Mouse (Mus musculus) MEL (cell line): ENCODE measurements around the gene Adgrv1.

Experiments
- CTCF ChIP-seq, 3 experiments: IDR thresholded peaks in 2 of 3; conservative IDR thresholded peaks in 1 of 3; 2 replicates each; pipeline ENCODE4 v1.5.1; 2011 to 2012; ENCODE audit warnings: low read length in 3 of 3, low read depth in 2 of 3, mild to moderate bottlenecking in 2 of 3, improper control_type of control experiment in 1 of 3, inconsistent platforms in 1 of 3, mixed read lengths in 1 of 3, moderate library complexity in 1 of 3; ENCODE audit not compliant: control insufficient read depth in 1 of 3, insufficient read depth in 1 of 3, poor library complexity in 1 of 3, severe bottlenecking in 1 of 3
- EP300 ChIP-seq, 2 experiments: IDR thresholded peaks; 2 replicates each; pipeline ENCODE4 v1.6.1; 2011; ENCODE audit warnings: improper control_type of control experiment in 2 of 2, low read length in 2 of 2, low read depth in 1 of 2, mild to moderate bottlenecking in 1 of 2
- MAX ChIP-seq: IDR thresholded peaks from 2 replicates; pipeline ENCODE4 v1.6.1; 2011; ENCODE audit warnings: low read length, improper control_type of control experiment
- MEF2A ChIP-seq: IDR thresholded peaks from 2 replicates; pipeline ENCODE4 v1.6.1; 2014; ENCODE audit warnings: low read depth, mild to moderate bottlenecking, inconsistent platforms, low read length, improper control_type of control experiment; ENCODE audit not compliant: poor library complexity, insufficient replicate concordance, severe bottlenecking; ENCODE audit errors: extremely low read depth
- NELFE ChIP-seq: IDR thresholded peaks from 2 replicates; pipeline ENCODE4 v1.6.1; 2011; ENCODE audit warnings: low read depth, low read length, improper control_type of control experiment
- NRF1 ChIP-seq: IDR thresholded peaks from 2 replicates; pipeline ENCODE4 v1.6.1; 2014; ENCODE audit warnings: low read depth, mild to moderate bottlenecking, inconsistent platforms, low read length, improper control_type of control experiment, moderate library complexity; ENCODE audit not compliant: poor library complexity, insufficient read depth, severe bottlenecking
- POLR2A ChIP-seq, 2 experiments: IDR thresholded peaks; 2 replicates each; pipeline ENCODE4 v1.6.1; 2011 to 2012; ENCODE audit warnings: low read length in 2 of 2, mild to moderate bottlenecking in 2 of 2, control low read depth in 1 of 2, improper control_type of control experiment in 1 of 2, low read depth in 1 of 2, moderate library complexity in 1 of 2; ENCODE audit not compliant: control insufficient read depth in 1 of 2, insufficient read depth in 1 of 2, poor library complexity in 1 of 2
- POLR2AphosphoS2 ChIP-seq: IDR thresholded peaks from 2 replicates; pipeline ENCODE4 v1.6.1; 2011; ENCODE audit warnings: low read length, improper control_type of control experiment
- RAD21 ChIP-seq: IDR thresholded peaks from 2 replicates; pipeline ENCODE4 v1.6.1; 2011; ENCODE audit warnings: mild to moderate bottlenecking, low read depth, low read length, improper control_type of control experiment
- TAL1 ChIP-seq: IDR thresholded peaks from 2 replicates; pipeline ENCODE4 v1.6.1; 2012; ENCODE audit warnings: mild to moderate bottlenecking, inconsistent platforms, low read length, moderate library complexity, mixed read lengths
- UBTF ChIP-seq: IDR thresholded peaks from 2 replicates; pipeline ENCODE4 v1.6.1; 2012; ENCODE audit warnings: low read depth, mild to moderate bottlenecking, inconsistent platforms, low read length, improper control_type of control experiment, moderate library complexity, borderline replicate concordance; ENCODE audit not compliant: insufficient read depth
- USF1 ChIP-seq: IDR thresholded peaks from 2 replicates; pipeline ENCODE4 v1.6.1; 2014; ENCODE audit warnings: low read depth, mild to moderate bottlenecking, inconsistent platforms, low read length, improper control_type of control experiment, moderate library complexity

- TF ChIP-seq CTCF (IDR thresholded peaks at IDR 0.05 in 2 of 3, conservative IDR thresholded peaks at IDR 0.05 in 1 of 3; ENCODE audit: control insufficient read depth in 1 of 3, insufficient read depth in 1 of 3, low read depth in 2 of 3, low read length in 3 of 3, poor library complexity in 1 of 3, severe bottlenecking in 1 of 3) (no peak), POLR2AphosphoS2 (no peak), NRF1 (no peak), POLR2A (IDR thresholded peaks at IDR 0.05; ENCODE audit: control insufficient read depth in 1 of 2, insufficient read depth in 1 of 2, low read depth in 1 of 2, low read length in 2 of 2, poor library complexity in 1 of 2) (no peak), EP300 (IDR thresholded peaks at IDR 0.05; ENCODE audit: low read depth in 1 of 2, low read length in 2 of 2) (no peak), TAL1 (no peak), MEF2A (no peak), UBTF (no peak), USF1 (no peak), NELFE (no peak), RAD21 (no peak), MAX (no peak)
Observed at GRCm38 (mm10) chr13:81051448-81051847, 581.5 kb downstream of the Adgrv1 start.
